Mouse (Mus musculus): ENCODE data around the gene 1700109H08Rik. TPM values are rescaled to one million over a fixed set of nuclear protein-coding genes. Genes with fewer than 3 reads are reported as not detected.

The 1700109H08Rik gene
- polyA plus RNA-seq, 1 experiment from 2014 or later = 2.9 TPM

DNA sequence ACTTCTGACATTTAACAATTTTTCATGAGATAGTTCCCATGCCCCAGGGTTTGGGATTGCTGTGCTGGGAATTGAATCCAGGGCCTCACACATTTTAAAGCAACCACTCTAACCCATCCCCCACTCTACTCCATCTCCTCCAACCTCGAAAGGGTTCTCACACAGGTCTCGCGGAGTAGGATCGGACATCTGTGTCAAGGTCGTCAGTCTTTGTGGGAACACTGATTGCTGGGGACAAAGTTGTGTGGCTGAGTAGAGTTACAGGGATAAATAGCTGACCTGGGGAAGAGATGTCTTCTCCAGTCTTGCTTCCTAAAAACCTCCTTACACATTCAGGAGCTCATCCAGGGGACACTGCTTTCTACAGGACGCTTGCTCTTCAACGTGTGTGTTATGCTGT lies 7.7 kb downstream of the 1700109H08Rik start:
- no peak overlapping the region for H3K9ac ChIP-seq (ENCODE audit: low read depth, low read length)
- H3K4me2 ChIP-seq = no peak overlapping the region
- H3K9me3 ChIP-seq (replicated peaks; ENCODE audit: control insufficient read depth, low read length) = peaks cover 6% of the 10 kb centered on the region; the same call in 1 of the 2 replicates
- no peak for ATAC-seq (replicated peaks; ENCODE audit: insufficient number of reproducible peaks, low FRiP score, low TSS enrichment)
- 92% methylated on average over 7 of the region's 7 CpGs for WGBS (ENCODE audit: insufficient replicate concordance)
- H3K36me3 ChIP-seq (ENCODE audit: control insufficient read depth, insufficient read depth, low read length) = peaks cover 49% of the 10 kb centered on the region
- H3K4me1 ChIP-seq (ENCODE audit: control insufficient read depth, insufficient read depth, low read length) = no peaks in the 10 kb centered on the region
- H3K27me3 ChIP-seq (ENCODE audit: control insufficient read depth, insufficient read depth, low read length) = no peaks in the 10 kb centered on the region
- H3K4me3 ChIP-seq (ENCODE audit: low read depth, low read length) = no peak overlapping the region
- H3K27ac ChIP-seq (ENCODE audit: low read depth, low read length) = no peak overlapping the region

DNA sequence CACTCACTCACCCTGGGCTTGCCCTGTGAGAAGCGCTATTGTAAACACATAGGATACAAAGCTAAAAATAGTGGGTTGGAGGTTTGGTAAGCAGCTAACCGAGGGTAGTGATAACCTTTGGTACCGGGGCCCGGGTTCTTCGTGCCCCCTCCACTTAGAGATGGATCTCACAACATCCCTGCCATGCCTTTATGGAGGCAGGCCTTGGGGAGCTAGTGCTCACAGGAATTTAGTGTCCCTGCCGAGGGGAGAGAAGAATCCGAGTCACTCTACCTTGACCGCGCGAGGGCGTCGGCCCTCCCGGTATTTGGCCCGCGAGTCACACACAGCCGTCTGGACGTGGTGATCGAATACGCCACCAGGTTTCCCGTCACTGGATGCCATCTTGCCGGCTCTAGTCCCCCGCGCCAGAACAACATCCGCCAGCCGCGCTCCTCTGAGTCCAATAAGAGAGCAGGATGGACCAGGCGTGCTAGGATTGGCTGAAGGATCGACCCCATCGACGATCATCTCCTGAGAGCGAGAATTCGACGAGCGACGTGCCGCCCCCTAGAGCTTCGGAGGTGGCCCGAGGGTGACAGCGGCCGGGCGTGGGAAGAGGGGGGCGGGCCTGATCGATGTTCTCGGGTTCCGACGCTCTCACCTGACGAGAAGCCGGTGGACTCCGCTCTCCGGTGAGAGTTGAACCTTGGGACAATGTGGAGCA lies 24.5 kb downstream of the 1700109H08Rik start, which contains the start of gene Pex1:
TSS of gene Pex1 (plus strand) at position 374 of the 706 bp plus-strand sequence.
- WGBS (ENCODE audit: insufficient replicate concordance) = under 1% methylated on average over 50 of the region's 50 CpGs
- peak within 1 kb of the TSS; percentile 72 for H3K4me2 ChIP-seq
- peaks cover 5% of the 10 kb centered on the region; the same call in 1 of the 2 replicates for H3K36me3 ChIP-seq (ENCODE audit: control insufficient read depth, insufficient read depth, low read length)
- peaks cover 8% of the 10 kb centered on the region; the same call in 1 of the 2 replicates for H3K4me1 ChIP-seq (ENCODE audit: control insufficient read depth, insufficient read depth, low read length)
- H3K4me3 ChIP-seq (ENCODE audit: low read depth, low read length) = peak within 1 kb of the TSS; percentile 85
- ATAC-seq (replicated peaks; ENCODE audit: insufficient number of reproducible peaks, low FRiP score, low TSS enrichment) = peak; percentile 95
- H3K27me3 ChIP-seq (ENCODE audit: control insufficient read depth, insufficient read depth, low read length) = no peaks in the 10 kb centered on the region
- H3K9ac ChIP-seq (ENCODE audit: low read depth, low read length) = peak within 1 kb of the TSS; percentile 82
- no peaks in the 10 kb centered on the region for H3K9me3 ChIP-seq (replicated peaks; ENCODE audit: control insufficient read depth, low read length)
- H3K27ac ChIP-seq (ENCODE audit: low read depth, low read length) = 0 out of 2 replicates have a peak within 1 kb of the TSS, but pooled peaks have one; percentile 31

DNA sequence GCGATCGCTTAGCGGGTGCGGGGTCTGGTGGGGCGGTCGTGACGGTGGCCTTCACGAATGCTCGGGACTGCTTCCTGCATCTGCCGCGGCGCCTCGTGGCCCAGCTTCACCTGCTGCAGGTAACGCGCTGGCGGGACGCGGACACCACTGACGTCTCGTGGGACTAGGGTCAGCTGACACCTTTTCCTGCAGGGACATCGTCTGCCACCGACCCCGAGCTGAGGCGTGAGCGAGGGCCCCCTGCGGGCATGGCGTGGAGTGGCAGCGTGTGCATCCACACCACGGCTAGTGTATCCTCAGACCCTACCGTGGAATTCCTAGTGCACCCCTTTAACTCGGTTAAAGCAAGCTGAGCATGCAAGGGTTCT lies 25.0 kb downstream of the 1700109H08Rik start, which contains the start of gene Rbm48:
TSS of gene Rbm48 (minus strand) at position 187 of the 368 bp plus-strand sequence.
- ATAC-seq (replicated peaks; ENCODE audit: insufficient number of reproducible peaks, low FRiP score, low TSS enrichment) = peak; percentile 86
- peak within 1 kb of the TSS; percentile 82 for H3K9ac ChIP-seq (ENCODE audit: low read depth, low read length)
- 0 out of 2 replicates have a peak within 1 kb of the TSS, but pooled peaks have one; percentile 31 for H3K27ac ChIP-seq (ENCODE audit: low read depth, low read length)
- under 1% methylated on average over 31 of the region's 31 CpGs for WGBS (ENCODE audit: insufficient replicate concordance)
- H3K36me3 ChIP-seq (ENCODE audit: control insufficient read depth, insufficient read depth, low read length) = peaks cover under 1% of the 10 kb centered on the region; the same call in 1 of the 2 replicates
- H3K4me3 ChIP-seq (ENCODE audit: low read depth, low read length) = peak within 1 kb of the TSS; percentile 85
- peaks cover 8% of the 10 kb centered on the region; the same call in 1 of the 2 replicates for H3K4me1 ChIP-seq (ENCODE audit: control insufficient read depth, insufficient read depth, low read length)
- no peaks in the 10 kb centered on the region for H3K27me3 ChIP-seq (ENCODE audit: control insufficient read depth, insufficient read depth, low read length)
- no peaks in the 10 kb centered on the region for H3K9me3 ChIP-seq (replicated peaks; ENCODE audit: control insufficient read depth, low read length)
- peak within 1 kb of the TSS; percentile 72 for H3K4me2 ChIP-seq

DNA sequence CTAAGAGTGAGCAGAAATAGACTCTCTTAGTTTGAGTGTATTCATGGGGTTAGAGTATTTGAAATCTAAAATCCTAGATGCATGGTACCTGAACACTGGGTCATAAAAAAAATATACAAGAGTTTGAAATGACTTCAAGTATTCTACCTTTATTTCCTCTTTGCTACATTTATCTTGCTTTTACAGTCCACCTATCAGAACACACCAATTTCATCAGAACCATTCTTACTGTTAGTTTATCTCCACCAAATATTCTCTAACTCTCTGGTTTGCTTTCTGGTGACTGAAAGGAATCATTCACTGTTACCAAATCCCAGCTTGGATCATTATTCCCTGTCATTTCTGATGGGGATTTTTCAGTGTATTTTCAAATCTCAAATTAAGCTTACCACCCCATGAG lies 25.8 kb downstream of the 1700109H08Rik start:
- ATAC-seq (replicated peaks; ENCODE audit: insufficient number of reproducible peaks, low FRiP score, low TSS enrichment) = no peak
- Histone ChIP-seq H3K27ac (ENCODE audit: low read depth, low read length) (no peak overlapping the region), H3K4me2 (peak overlapping the region; percentile 72), H3K4me3 (ENCODE audit: low read depth, low read length) (peak overlapping the region; percentile 85), H3K9ac (ENCODE audit: low read depth, low read length) (no peak overlapping the region; the same call in 1 of the 2 replicates), H3K27me3 (ENCODE audit: control insufficient read depth, insufficient read depth, low read length) (no peaks in the 10 kb centered on the region), H3K9me3 (replicated peaks; ENCODE audit: control insufficient read depth, low read length) (no peaks in the 10 kb centered on the region), H3K36me3 (ENCODE audit: control insufficient read depth, insufficient read depth, low read length) (no peaks in the 10 kb centered on the region), H3K4me1 (ENCODE audit: control insufficient read depth, insufficient read depth, low read length) (peaks cover 8% of the 10 kb centered on the region; the same call in 1 of the 2 replicates)

DNA sequence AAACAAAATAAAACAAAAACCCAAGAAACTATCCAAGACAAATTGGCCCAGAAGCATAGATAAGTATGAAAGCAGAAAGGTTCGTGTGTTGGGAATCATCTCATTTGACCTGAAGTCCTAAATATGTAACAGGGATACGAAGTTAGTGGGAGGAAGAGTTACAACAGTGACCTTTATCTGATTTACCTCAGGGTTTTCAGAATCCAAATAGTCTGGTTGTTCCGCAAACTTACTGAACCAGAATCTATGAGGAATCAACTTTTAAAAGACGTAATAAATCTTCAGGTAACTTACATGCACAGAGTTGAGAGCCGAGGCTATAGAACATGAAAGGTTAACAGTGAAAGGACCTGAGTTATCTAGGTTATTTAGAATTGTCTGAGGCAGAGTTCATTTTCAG lies 27.4 kb downstream of the 1700109H08Rik start:
- WGBS (ENCODE audit: insufficient replicate concordance) = 82% methylated on average over 5 of the region's 5 CpGs
- H3K36me3 ChIP-seq (ENCODE audit: control insufficient read depth, insufficient read depth, low read length) = no peaks in the 10 kb centered on the region
- H3K9ac ChIP-seq (ENCODE audit: low read depth, low read length) = no peak overlapping the region
- no peaks in the 10 kb centered on the region for H3K27me3 ChIP-seq (ENCODE audit: control insufficient read depth, insufficient read depth, low read length)
- H3K27ac ChIP-seq (ENCODE audit: low read depth, low read length) = no peak overlapping the region
- no peak overlapping the region for H3K4me3 ChIP-seq (ENCODE audit: low read depth, low read length)
- no peaks in the 10 kb centered on the region for H3K9me3 ChIP-seq (replicated peaks; ENCODE audit: control insufficient read depth, low read length)
- no peak overlapping the region for H3K4me2 ChIP-seq
- ATAC-seq (replicated peaks; ENCODE audit: insufficient number of reproducible peaks, low FRiP score, low TSS enrichment) = no peak
- peaks cover 8% of the 10 kb centered on the region; the same call in 1 of the 2 replicates for H3K4me1 ChIP-seq (ENCODE audit: control insufficient read depth, insufficient read depth, low read length)

DNA sequence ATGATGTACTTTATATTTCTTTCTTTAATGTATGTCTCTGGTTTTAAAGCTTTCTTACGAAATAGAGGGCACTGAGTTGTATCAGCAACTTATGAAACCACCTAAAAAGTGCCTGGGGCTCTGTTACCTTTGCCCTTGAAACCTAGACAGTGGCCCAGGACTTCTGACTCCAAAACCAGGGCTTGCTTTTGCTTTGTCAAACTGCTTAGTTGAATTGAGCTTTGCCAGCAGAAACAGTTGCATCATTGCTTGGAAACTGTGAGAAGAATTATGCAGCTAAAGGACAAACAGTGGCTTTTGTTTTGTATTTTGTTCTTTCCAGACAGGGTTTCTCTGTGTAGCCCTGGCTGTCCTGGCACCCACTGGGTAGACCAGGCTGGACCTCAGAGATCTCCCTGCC lies 28.9 kb downstream of the 1700109H08Rik start:
- no peak for ATAC-seq (replicated peaks; ENCODE audit: insufficient number of reproducible peaks, low FRiP score, low TSS enrichment)
- Histone ChIP-seq H3K9ac (ENCODE audit: low read depth, low read length) (no peak overlapping the region), H3K27me3 (ENCODE audit: control insufficient read depth, insufficient read depth, low read length) (no peaks in the 10 kb centered on the region), H3K4me1 (ENCODE audit: control insufficient read depth, insufficient read depth, low read length) (peaks cover 2% of the 10 kb centered on the region; the same call in 1 of the 2 replicates), H3K36me3 (ENCODE audit: control insufficient read depth, insufficient read depth, low read length) (peaks cover 1% of the 10 kb centered on the region; the same call in 1 of the 2 replicates), H3K9me3 (replicated peaks; ENCODE audit: control insufficient read depth, low read length) (no peaks in the 10 kb centered on the region), H3K27ac (ENCODE audit: low read depth, low read length) (no peak overlapping the region), H3K4me3 (ENCODE audit: low read depth, low read length) (no peak overlapping the region), H3K4me2 (no peak overlapping the region)
- 78% methylated on average over 1 of the region's 1 CpGs for WGBS (ENCODE audit: insufficient replicate concordance)

DNA sequence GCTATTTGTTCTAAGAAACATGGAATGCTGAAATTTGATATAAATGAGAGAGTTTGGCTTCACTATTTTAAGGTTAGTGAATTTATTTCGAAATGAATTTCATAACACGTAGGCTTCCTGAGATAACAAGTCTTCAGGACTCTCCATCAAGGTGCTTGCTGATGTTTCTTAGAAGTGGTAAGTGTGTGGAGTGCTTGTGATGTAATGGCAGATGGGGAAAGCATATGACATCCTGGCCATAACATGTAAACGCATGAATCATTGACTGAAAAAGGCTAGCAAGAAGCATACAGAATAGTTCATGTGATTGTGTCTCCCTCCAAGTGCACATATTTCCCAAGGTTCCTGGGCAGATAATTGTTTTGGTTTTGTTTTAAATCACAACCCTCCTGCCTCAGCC lies 29.4 kb downstream of the 1700109H08Rik start:
- WGBS (ENCODE audit: insufficient replicate concordance) = 79% methylated on average over 3 of the region's 3 CpGs
- no peak for ATAC-seq (replicated peaks; ENCODE audit: insufficient number of reproducible peaks, low FRiP score, low TSS enrichment)
- no peaks in the 10 kb centered on the region for H3K27me3 ChIP-seq (ENCODE audit: control insufficient read depth, insufficient read depth, low read length)

DNA sequence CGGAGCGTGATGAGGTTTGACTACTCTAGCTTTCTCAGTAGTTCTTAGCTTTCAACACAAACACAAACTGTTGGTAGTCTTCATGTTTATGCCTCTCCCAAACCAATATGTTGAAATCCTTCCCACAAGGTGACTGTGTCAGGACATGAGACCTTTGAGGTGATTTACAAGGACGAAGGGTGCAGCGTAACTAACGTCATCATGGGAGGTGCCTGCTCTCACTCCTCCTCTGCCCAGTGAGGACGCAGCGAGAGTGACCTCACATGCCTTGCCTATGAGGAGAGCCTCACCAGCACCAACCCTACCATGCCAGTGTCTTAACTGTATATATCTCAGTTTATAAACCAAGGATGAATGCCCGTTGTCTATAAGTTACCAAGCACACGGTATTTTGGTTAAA lies 35.7 kb downstream of the 1700109H08Rik start:
- Histone ChIP-seq H3K27me3 (ENCODE audit: control insufficient read depth, insufficient read depth, low read length) (no peaks in the 10 kb centered on the region), H3K36me3 (ENCODE audit: control insufficient read depth, insufficient read depth, low read length) (peaks cover 4% of the 10 kb centered on the region; the same call in 1 of the 2 replicates), H3K4me1 (ENCODE audit: control insufficient read depth, insufficient read depth, low read length) (no peaks in the 10 kb centered on the region), H3K9me3 (replicated peaks; ENCODE audit: control insufficient read depth, low read length) (no peaks in the 10 kb centered on the region), H3K4me2 (no peak overlapping the region), H3K27ac (ENCODE audit: low read depth, low read length) (no peak overlapping the region), H3K4me3 (ENCODE audit: low read depth, low read length) (no peak overlapping the region), H3K9ac (ENCODE audit: low read depth, low read length) (no peak overlapping the region)
- no peak for ATAC-seq (replicated peaks; ENCODE audit: insufficient number of reproducible peaks, low FRiP score, low TSS enrichment)
- 91% methylated on average over 9 of the region's 9 CpGs for WGBS (ENCODE audit: insufficient replicate concordance)

More for the DNA sequence above, 29.4 kb downstream of the 1700109H08Rik start:
- Histone ChIP-seq H3K4me2 (no peak overlapping the region), H3K4me3 (ENCODE audit: low read depth, low read length) (no peak overlapping the region), H3K4me1 (ENCODE audit: control insufficient read depth, insufficient read depth, low read length) (no peaks in the 10 kb centered on the region), H3K9me3 (replicated peaks; ENCODE audit: control insufficient read depth, low read length) (no peaks in the 10 kb centered on the region), H3K36me3 (ENCODE audit: control insufficient read depth, insufficient read depth, low read length) (peaks cover 4% of the 10 kb centered on the region; the same call in 1 of the 2 replicates), H3K9ac (ENCODE audit: low read depth, low read length) (no peak overlapping the region), H3K27ac (ENCODE audit: low read depth, low read length) (no peak overlapping the region)
